Mouse (Mus musculus) kidney, embryonic 16.5 days (tissue): ENCODE data around the gene Diras1. TPM values are rescaled to one million over a fixed set of nuclear protein-coding genes. Genes with fewer than 3 reads are reported as not detected.

Experiments
- polyA plus RNA-seq: library from polyadenylated mRNA; unstranded; fragments of >200 nt; fragmentation: Nextera tagmentation; extraction: Ambion mirVana; gene quantifications from 2 replicates; pipeline ENCODE4 v1.2.1, GENCODE M21; 2015

The Diras1 gene
- polyA plus RNA-seq, 1 experiment from 2014 or later: 0.11 TPM

Other genes with a start within 250 kb of the Diras1 start
- 71.2 and 87.3 TPM in 2 replicates for gene Sf3a2, start 227.5 kb downstream of the Diras1 start, polyA plus RNA-seq
- gene Plekhj1, start 227.0 kb downstream of the Diras1 start, polyA plus RNA-seq: 123 and 129 TPM in 2 replicates
- gene Amh, start 220.4 kb downstream of the Diras1 start, polyA plus RNA-seq: 0.70 TPM in 1 of 2 replicates, not detected in the other
- gene Jsrp1, start 212.2 kb downstream of the Diras1 start, polyA plus RNA-seq: 4.5 and 4.6 TPM in 2 replicates
- gene Oaz1, start 199.0 kb downstream of the Diras1 start, polyA plus RNA-seq: 1,744 and 2,086 TPM in 2 replicates
- gene Lingo3, start 181.6 kb downstream of the Diras1 start, polyA plus RNA-seq: 0.66 and 0.71 TPM in 2 replicates
- gene Lsm7, start 170.5 kb downstream of the Diras1 start, polyA plus RNA-seq: 248 and 262 TPM in 2 replicates
- gene Sppl2b, start 170.4 kb downstream of the Diras1 start, polyA plus RNA-seq: 52.6 and 54.0 TPM in 2 replicates
- 0.08 TPM in 1 of 2 replicates, not detected in the other for gene Tmprss9, start 153.8 kb downstream of the Diras1 start, polyA plus RNA-seq
- 361 and 376 TPM in 2 replicates for gene Timm13, start 124.7 kb downstream of the Diras1 start, polyA plus RNA-seq
- 61.8 and 62.4 TPM in 2 replicates for gene Lmnb2, start 107.4 kb downstream of the Diras1 start, polyA plus RNA-seq
- gene Gadd45b, start 95.6 kb downstream of the Diras1 start, polyA plus RNA-seq: 22.3 and 24.1 TPM in 2 replicates
- gene Gng7, start 10.7 kb downstream of the Diras1 start, polyA plus RNA-seq: 6.6 and 6.7 TPM in 2 replicates
- gene Slc39a3, start 11.8 kb upstream of the Diras1 start, polyA plus RNA-seq: 19.6 and 19.9 TPM in 2 replicates
- gene Sgta, start 34.5 kb upstream of the Diras1 start, polyA plus RNA-seq: 244 and 250 TPM in 2 replicates
- 69.6 and 70.0 TPM in 2 replicates for gene Thop1, start 44.4 kb upstream of the Diras1 start, polyA plus RNA-seq
- gene Creb3l3, start 73.2 kb upstream of the Diras1 start, polyA plus RNA-seq: 0.24 and 0.29 TPM in 2 replicates
- gene Map2k2, start 80.3 kb upstream of the Diras1 start, polyA plus RNA-seq: 195 and 207 TPM in 2 replicates
- gene Zbtb7a, start 109.6 kb upstream of the Diras1 start, polyA plus RNA-seq: 24.4 and 25.2 TPM in 2 replicates
- gene Pias4, start 142.3 kb upstream of the Diras1 start, polyA plus RNA-seq: 51.0 and 56.2 TPM in 2 replicates
- gene Eef2, start 151.0 kb upstream of the Diras1 start, polyA plus RNA-seq: 663 and 672 TPM in 2 replicates
- gene Dapk3, start 157.3 kb upstream of the Diras1 start, polyA plus RNA-seq: 38.4 and 39.3 TPM in 2 replicates
- gene 4930442H23Rik, start 158.2 kb upstream of the Diras1 start, polyA plus RNA-seq: not detected in 2 replicates
- gene Nmrk2, start 176.4 kb upstream of the Diras1 start, polyA plus RNA-seq: not detected in 2 replicates
- gene Atcay, start 205.2 kb upstream of the Diras1 start, polyA plus RNA-seq: 0.14 and 0.33 TPM in 2 replicates
- gene Zfr2, start 207.5 kb upstream of the Diras1 start, polyA plus RNA-seq: 7.1 and 7.8 TPM in 2 replicates
- gene Matk, start 227.3 kb upstream of the Diras1 start, polyA plus RNA-seq: 8.2 and 8.9 TPM in 2 replicates
- gene Mrpl54, start 241.3 kb upstream of the Diras1 start, polyA plus RNA-seq: 218 and 238 TPM in 2 replicates
- gene Apba3, start 241.3 kb upstream of the Diras1 start, polyA plus RNA-seq: 88.6 and 88.7 TPM in 2 replicates